Mouse (Mus musculus) heart, embryonic 11.5 days (tissue): ENCODE measurements around the gene Hoxd12. TPM values are rescaled to one million over a fixed set of nuclear protein-coding genes. Genes with fewer than 3 reads are reported as not detected.
A peak's percentile ranks its signal among the peaks of the same experiment; 100 is the strongest.

ENCODE experiments used
- ATAC-seq: fragments of 200-750 bp; cut with Nextera tagmentation; replicated peaks from 2 replicates; pipeline ENCODE4 v1.8.0; 2017; ENCODE audit warnings: moderate library complexity; ENCODE audit not compliant: insufficient number of reproducible peaks, low FRiP score, low TSS enrichment
- H3K27ac ChIP-seq: fragments of 300-500 bp; sonication (generic); 2 replicates; pipeline ENCODE4 v1.5.1; 2014; ENCODE audit warnings: mild to moderate bottlenecking, low read depth, low read length
- H3K27me3 ChIP-seq: fragments of 300-500 bp; sonication (generic); 2 replicates; pipeline ENCODE4 v1.6.1; 2014; ENCODE audit warnings: mild to moderate bottlenecking, low read length, mixed read lengths; ENCODE audit not compliant: control insufficient read depth, insufficient read depth
- H3K36me3 ChIP-seq: fragments of 300-500 bp; sonication (generic); 2 replicates; pipeline ENCODE4 v1.6.1; 2014; ENCODE audit warnings: mild to moderate bottlenecking, low read length, moderate library complexity, mixed read lengths; ENCODE audit not compliant: control insufficient read depth, insufficient read depth
- H3K4me1 ChIP-seq: fragments of 300-500 bp; sonication (generic); 2 replicates; pipeline ENCODE4 v1.6.1; 2014; ENCODE audit warnings: low read length; ENCODE audit not compliant: control insufficient read depth, insufficient read depth
- H3K4me2 ChIP-seq: fragments of 300-500 bp; sonication (generic); 2 replicates; pipeline ENCODE4 v1.6.1; 2014; ENCODE audit warnings: mild to moderate bottlenecking, moderate library complexity
- H3K4me3 ChIP-seq: fragments of 300-500 bp; sonication (generic); 2 replicates; pipeline ENCODE4 v1.5.1; 2014; ENCODE audit warnings: low read depth, low read length
- H3K9ac ChIP-seq: fragments of 300-500 bp; sonication (generic); 2 replicates; pipeline ENCODE4 v1.6.1; 2014; ENCODE audit warnings: mild to moderate bottlenecking, low read depth, low read length, moderate library complexity
- H3K9me3 ChIP-seq: fragments of 300-500 bp; sonication (generic); replicated peaks from 2 replicates; pipeline ENCODE4 v1.6.1; 2016; ENCODE audit warnings: low read length; ENCODE audit not compliant: control insufficient read depth
- WGBS: fragments of 180-500 bp; shearing (Covaris S2); extraction: QIAGEN DNeasy Blood & Tissue Kit; methylation state at CpG from one replicate; pipeline ENCODE4 v1.1.7; 2014; ENCODE audit not compliant: insufficient replicate concordance; 5-methylcytosine and 5-hydroxymethylcytosine counted together
- polyA plus RNA-seq: library from polyadenylated mRNA; unstranded; fragments of >200 nt; fragmentation: Nextera tagmentation; extraction: Ambion mirVana; gene quantifications from 2 replicates; pipeline ENCODE4 v1.2.1, GENCODE M21; 2014

Hoxd12 gene
- polyA plus RNA-seq, 1 experiment from 2014 or later, result not detected

DNA sequence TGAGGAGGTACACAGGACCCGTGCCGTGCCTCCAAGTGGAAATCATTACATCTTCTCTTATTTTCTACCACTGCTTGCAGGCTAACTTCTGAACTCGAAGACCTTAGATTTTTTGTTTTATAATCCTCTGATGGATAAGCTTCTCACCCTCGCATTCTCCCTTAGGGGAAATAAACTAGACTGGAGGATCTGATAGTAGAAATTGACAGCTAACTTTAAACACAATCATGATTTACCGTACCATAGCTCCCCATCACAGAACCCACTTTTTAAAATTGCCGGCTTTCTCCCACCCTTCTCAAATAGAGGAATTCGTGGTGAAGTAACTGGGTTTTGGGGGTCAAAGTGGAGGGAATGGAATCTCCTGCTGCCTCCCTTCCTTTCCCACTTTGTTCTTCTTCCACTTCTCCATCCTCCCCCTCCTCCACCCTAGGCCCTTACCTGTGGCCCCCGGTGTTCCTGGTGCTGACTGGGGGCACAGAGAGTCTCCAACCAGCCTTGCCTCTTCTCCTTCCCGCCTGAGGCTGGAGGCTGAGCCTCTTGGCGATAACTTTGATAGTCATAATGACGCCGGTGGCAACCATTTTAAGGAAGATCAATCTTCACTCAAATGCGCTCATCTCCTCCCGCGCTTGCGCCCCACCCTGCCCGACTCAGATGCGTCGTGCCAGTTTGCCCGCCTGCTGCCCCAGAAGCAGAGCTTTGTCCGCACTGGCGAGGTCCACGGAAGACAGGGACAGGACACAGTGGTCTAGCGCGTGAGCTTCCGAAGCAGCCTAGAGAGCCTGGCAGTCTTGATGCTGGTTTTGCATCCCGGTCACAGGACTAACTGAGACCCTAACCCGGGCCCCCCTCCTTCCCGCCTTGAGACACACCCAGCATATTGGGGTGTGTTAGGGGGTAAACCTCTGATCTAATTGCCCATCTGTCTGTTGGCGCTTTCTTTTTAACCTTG is 14.1 kb upstream of the Hoxd12 start:
- no peak overlapping the region for H3K27ac ChIP-seq
- no peak for ATAC-seq
- H3K36me3 ChIP-seq, result no peaks in the 10 kb centered on the region
- 4% methylated on average over 30 of the region's 30 CpGs for WGBS
- H3K9ac ChIP-seq, result no peak overlapping the region
- H3K27me3 ChIP-seq, result peaks cover 93% of the 10 kb centered on the region
- H3K4me2 ChIP-seq, result no peak overlapping the region
- H3K4me1 ChIP-seq, result peaks cover 4% of the 10 kb centered on the region; the same call in 1 of the 2 replicates
- no peaks in the 10 kb centered on the region for H3K9me3 ChIP-seq
- no peak overlapping the region; the same call in 1 of the 2 replicates for H3K4me3 ChIP-seq

DNA sequence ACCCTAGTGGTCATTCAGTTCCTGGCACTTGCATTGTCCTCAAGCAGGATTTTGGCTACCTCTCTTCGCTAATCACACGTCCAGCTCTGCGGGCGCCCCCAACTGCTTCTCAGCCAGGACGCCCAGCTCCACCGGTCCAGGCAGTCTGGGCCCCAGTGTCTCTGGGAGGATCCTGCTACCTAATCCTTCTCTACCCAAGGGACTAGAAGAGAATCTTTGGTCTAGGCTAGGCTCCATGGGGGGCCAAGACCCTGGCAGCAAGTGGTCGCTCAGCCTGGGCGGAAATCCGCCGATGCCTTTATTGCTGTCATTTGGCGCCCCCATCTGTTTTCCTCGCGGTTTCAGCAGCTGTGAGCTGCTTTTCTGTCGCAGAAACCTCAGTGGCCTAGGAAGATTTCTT is 13.1 kb upstream of the Hoxd12 start:
- WGBS, result 1% methylated on average over 14 of the region's 14 CpGs
- H3K4me1 ChIP-seq, result peaks cover 4% of the 10 kb centered on the region; the same call in 1 of the 2 replicates
- peak overlapping the region; percentile 6; the same call in 1 of the 2 replicates for H3K4me3 ChIP-seq
- no peak overlapping the region for H3K9ac ChIP-seq
- H3K4me2 ChIP-seq, result peak overlapping the region; percentile 53
- no peaks in the 10 kb centered on the region for H3K36me3 ChIP-seq
- ATAC-seq, result 0 out of 2 replicates have a peak, but pooled peaks have one; percentile 42
- H3K27ac ChIP-seq, result no peak overlapping the region
- no peaks in the 10 kb centered on the region for H3K9me3 ChIP-seq
- peaks cover 92% of the 10 kb centered on the region for H3K27me3 ChIP-seq

DNA sequence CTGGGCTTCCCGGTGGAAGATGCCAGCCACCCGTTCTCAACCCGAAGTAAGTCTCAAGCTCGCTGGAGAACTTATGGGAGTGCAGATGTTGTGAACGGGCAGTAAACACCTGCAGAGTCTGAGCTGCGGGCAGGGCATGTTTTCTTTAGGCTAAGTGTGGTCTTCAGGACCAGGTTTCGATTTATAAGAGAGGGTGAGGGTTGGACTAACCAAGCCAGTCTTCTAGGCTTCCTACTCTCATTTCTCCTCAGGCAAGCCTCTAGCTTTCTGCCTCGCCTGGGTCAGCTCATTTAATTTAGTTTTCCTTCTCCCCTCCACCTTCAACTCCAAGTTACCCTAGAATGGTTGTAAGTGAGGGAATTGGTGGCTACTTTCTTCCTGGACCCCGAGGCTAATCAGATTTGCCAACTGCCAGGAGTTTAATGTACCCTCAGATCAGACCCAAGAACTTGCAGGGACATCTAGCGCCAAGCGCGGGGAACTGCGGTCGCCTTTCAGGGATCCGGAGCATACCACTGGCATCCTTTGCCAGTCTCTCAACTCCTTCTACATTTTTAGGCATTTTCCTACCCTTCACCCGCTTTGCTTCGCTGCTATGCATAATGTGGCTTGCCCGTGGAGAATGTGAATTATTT is 11.4 kb upstream of the Hoxd12 start:
- peaks cover 7% of the 10 kb centered on the region; the same call in 1 of the 2 replicates for H3K4me1 ChIP-seq
- ATAC-seq, result no peak
- no peaks in the 10 kb centered on the region for H3K36me3 ChIP-seq
- H3K9me3 ChIP-seq, result no peaks in the 10 kb centered on the region
- no peak overlapping the region for H3K27ac ChIP-seq
- peaks cover 94% of the 10 kb centered on the region for H3K27me3 ChIP-seq
- no peak overlapping the region for H3K4me3 ChIP-seq
- no peak overlapping the region for H3K9ac ChIP-seq
- WGBS, result 6% methylated on average over 18 of the region's 18 CpGs
- no peak overlapping the region for H3K4me2 ChIP-seq

DNA sequence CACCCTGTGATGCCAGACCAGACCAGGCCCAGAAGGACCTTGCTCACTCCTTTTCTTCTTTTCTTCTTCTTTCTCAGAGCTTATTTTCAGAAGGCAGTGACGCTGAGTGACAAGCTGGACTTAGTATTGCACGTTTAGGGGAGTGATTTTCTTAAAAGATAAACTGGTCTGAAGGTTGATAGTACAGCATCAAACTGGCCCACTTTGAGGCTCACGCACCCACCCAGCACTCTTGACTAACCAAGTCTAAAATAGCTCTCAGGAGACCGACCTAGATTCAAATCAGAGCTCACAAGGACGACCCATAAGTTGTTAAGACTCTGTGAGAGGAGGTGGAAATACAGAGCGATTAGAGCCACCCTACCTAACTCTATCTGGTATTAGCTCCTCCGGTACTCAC is 8.4 kb upstream of the Hoxd12 start:
- Histone ChIP-seq H3K4me1 (peaks cover 10% of the 10 kb centered on the region; the same call in 1 of the 2 replicates), H3K4me2 (no peak overlapping the region), H3K36me3 (no peaks in the 10 kb centered on the region), H3K27ac (no peak overlapping the region), H3K27me3 (peaks cover 89% of the 10 kb centered on the region), H3K4me3 (no peak overlapping the region), H3K9ac (no peak overlapping the region), H3K9me3 (no peaks in the 10 kb centered on the region)
- WGBS, result 3% methylated on average over 7 of the region's 7 CpGs
- no peak for ATAC-seq

DNA sequence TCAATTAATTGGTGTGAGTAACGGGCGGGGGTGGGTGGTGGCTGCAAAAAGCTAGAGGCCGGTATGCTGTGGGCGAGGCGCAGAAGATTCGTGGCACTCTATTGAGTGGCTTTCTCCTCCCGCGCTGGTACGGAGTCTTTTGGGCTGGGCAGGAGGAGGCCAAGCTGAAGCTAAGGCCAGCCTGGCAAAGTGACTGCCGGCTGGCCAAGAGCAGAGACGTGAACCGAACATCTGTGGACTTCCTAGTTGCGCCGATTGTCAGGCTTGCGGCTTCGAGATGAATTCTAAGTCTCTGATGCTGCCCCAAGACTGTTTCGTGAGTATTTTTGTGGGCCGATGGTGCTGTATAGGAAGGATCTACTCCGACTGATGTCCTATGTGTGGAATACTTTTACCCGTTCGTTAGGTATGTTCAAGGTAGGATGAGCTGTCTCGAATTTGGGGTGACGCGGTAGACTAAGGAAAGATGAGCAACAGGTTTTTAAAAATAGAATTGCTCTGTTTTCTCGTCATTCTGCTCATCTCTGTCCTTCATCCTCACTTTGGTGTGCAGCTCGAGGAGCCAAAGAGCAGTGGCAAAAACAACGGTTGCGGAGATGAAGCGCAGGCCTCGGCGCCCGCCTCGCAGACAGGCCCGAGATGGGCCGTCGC is 7.5 kb upstream of the Hoxd12 start:
- H3K27ac ChIP-seq, result no peak overlapping the region

DNA sequence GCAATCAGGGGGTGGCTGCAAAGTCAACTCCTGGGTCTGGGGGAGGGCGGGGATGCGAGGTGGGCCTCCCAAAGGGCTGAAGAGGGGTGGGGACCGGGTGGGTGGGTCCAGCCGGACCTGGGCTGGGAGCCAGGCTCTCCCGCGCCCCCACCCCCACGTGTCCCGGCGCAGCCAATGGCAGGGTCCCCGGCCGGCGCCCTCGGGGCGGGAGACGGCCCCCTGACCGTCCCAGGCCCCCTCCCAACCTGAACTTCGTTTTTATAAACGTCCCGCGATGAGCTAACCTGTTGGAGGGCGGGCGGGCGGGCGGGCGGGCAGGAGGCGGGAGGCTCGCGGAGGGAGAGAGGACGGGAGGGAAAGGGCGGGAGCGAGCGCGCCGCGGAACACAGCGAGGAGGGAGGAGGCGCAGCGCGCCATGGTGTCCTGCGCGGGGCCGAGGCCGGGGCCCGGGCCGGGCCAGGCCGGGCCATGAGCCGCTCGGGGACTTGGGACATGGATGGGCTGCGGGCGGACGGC is 6.9 kb upstream of the Hoxd12 start, which contains the start of gene Hoxd13:
Hoxd13 (plus strand) TSS at position 469 of the 516 bp plus-strand sequence.
- no peaks in the 10 kb centered on the region for H3K9me3 ChIP-seq
- no peaks in the 10 kb centered on the region for H3K36me3 ChIP-seq
- ATAC-seq, result no peak
- no peak within 1 kb of the TSS for H3K27ac ChIP-seq
- WGBS, result 0% methylated on average over 11 of the region's 51 CpGs
- H3K4me1 ChIP-seq, result peaks cover 10% of the 10 kb centered on the region; the same call in 1 of the 2 replicates
- peak within 1 kb of the TSS; percentile 63 for H3K4me2 ChIP-seq
- no peak within 1 kb of the TSS for H3K9ac ChIP-seq
- peaks cover 88% of the 10 kb centered on the region for H3K27me3 ChIP-seq
- H3K4me3 ChIP-seq, result peak within 1 kb of the TSS; percentile 42

More for the DNA sequence above, 7.5 kb upstream of the Hoxd12 start:
- no peak for ATAC-seq
- Histone ChIP-seq H3K27me3 (peaks cover 89% of the 10 kb centered on the region), H3K4me3 (no peak overlapping the region; the same call in 1 of the 2 replicates), H3K9ac (no peak overlapping the region), H3K36me3 (no peaks in the 10 kb centered on the region), H3K4me2 (peak overlapping the region; percentile 63), H3K4me1 (peaks cover 10% of the 10 kb centered on the region; the same call in 1 of the 2 replicates), H3K9me3 (no peaks in the 10 kb centered on the region)
- 2% methylated on average over 36 of the region's 36 CpGs for WGBS

DNA sequence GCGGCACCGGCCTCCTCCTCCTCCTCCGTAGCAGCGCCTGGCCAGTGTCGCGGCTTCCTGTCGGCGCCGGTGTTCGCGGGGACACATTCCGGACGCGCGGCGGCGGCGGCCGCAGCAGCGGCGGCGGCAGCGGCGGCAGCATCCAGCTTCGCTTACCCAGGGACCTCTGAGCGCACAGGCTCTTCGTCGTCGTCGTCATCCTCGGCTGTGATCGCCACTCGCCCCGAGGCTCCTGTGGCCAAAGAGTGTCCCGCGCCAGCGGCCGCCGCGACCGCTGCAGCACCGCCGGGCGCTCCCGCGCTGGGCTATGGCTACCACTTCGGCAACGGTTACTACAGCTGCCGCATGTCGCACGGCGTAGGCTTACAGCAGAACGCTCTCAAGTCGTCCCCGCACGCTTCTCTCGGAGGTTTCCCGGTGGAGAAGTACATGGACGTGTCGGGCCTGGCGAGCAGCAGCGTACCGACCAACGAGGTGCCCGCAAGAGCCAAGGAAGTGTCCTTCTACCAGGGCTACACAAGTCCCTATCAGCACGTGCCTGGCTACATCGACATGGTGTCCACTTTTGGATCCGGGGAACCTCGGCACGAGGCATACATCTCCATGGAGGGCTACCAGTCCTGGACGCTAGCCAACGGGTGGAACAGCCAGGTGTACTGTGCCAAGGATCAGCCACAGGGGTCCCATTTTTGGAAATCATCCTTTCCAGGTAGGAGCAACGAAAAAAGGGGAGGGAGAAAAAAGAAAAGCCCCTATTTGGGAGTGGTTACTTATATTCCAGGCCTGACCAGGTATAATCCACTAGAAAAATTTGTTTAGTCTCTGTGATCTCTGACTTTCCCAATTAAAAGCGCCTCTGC is 6.2 kb upstream of the Hoxd12 start:
- Histone ChIP-seq H3K27ac (no peak overlapping the region), H3K4me2 (peak overlapping the region; percentile 63), H3K9ac (no peak overlapping the region), H3K4me3 (peak overlapping the region; percentile 42), H3K9me3 (no peaks in the 10 kb centered on the region), H3K27me3 (peaks cover 88% of the 10 kb centered on the region), H3K4me1 (peaks cover 10% of the 10 kb centered on the region; the same call in 1 of the 2 replicates), H3K36me3 (no peaks in the 10 kb centered on the region)
- WGBS, result under 1% methylated on average over 64 of the region's 74 CpGs
- no peak for ATAC-seq
